Mouse (Mus musculus): ENCODE measurements at regions not wholly inside any gene's neighbourhood (a gene's known extent, or its start where the extent isn't known, plus 50 kb on each side); places are given as distances from the start of the nearest gene placed in this dataset.

GRCm38 (mm10) chr12:79880751-79881261 is 232.0 kb downstream of the Zfp36l1 start:
- H3K27ac ChIP-seq, result peak overlapping the region; percentile 91
- no peaks in the 10 kb centered on the region for H3K27me3 ChIP-seq (ENCODE audit: low read depth, poor library complexity, severe bottlenecking)
- no peak for DNase-seq (ENCODE audit: low spot score)
- H3K4me1 ChIP-seq, result peaks cover 50% of the 10 kb centered on the region
- 69% methylated on average over 18 of the region's 18 CpGs for WGBS
- H3K36me3 ChIP-seq, result no peaks in the 10 kb centered on the region
- H3K4me3 ChIP-seq, result no peak overlapping the region
- H3K9me3 ChIP-seq (replicated peaks), result no peaks in the 10 kb centered on the region

GRCm38 (mm10) chr12:79880346-79880745 is 232.5 kb downstream of the Zfp36l1 start:
- DNase-seq (ENCODE audit: low spot score), result no peak
- Histone ChIP-seq H3K4me1 (peaks cover 45% of the 10 kb centered on the region), H3K36me3 (no peaks in the 10 kb centered on the region), H3K4me3 (no peak overlapping the region), H3K27me3 (ENCODE audit: low read depth, poor library complexity, severe bottlenecking) (no peaks in the 10 kb centered on the region), H3K9me3 (replicated peaks) (no peaks in the 10 kb centered on the region), H3K27ac (peak overlapping the region; percentile 91)
- 77% methylated on average over 4 of the region's 4 CpGs for WGBS

GRCm38 (mm10) chr12:79879918-79880273 is 232.9 kb downstream of the Zfp36l1 start:
- H3K4me1 ChIP-seq, result peaks cover 43% of the 10 kb centered on the region
- no peak overlapping the region for H3K4me3 ChIP-seq
- 44% methylated on average over 9 of the region's 9 CpGs for WGBS
- no peaks in the 10 kb centered on the region for H3K36me3 ChIP-seq
- H3K27ac ChIP-seq, result peak overlapping the region; percentile 91
- H3K27me3 ChIP-seq (ENCODE audit: low read depth, poor library complexity, severe bottlenecking), result no peaks in the 10 kb centered on the region
- H3K9me3 ChIP-seq (replicated peaks), result no peaks in the 10 kb centered on the region
- DNase-seq (ENCODE audit: low spot score), result peak; percentile 54

- peak; percentile 68 for DNase-seq (ENCODE audit: low spot score)
- Histone ChIP-seq H3K4me1 (peaks cover 43% of the 10 kb centered on the region), H3K36me3 (no peaks in the 10 kb centered on the region), H3K27me3 (ENCODE audit: low read depth, poor library complexity, severe bottlenecking) (no peaks in the 10 kb centered on the region), H3K9me3 (replicated peaks) (no peaks in the 10 kb centered on the region), H3K4me3 (peak overlapping the region; percentile 10; the same call in 1 of the 2 replicates), H3K27ac (peak overlapping the region; percentile 91)
- WGBS, result 11% methylated on average over 15 of the region's 15 CpGs
Observed at GRCm38 (mm10) chr12:79879093-79879917, 233.5 kb downstream of the Zfp36l1 start.

GRCm38 (mm10) chr12:79878766-79879092 is 234.1 kb downstream of the Zfp36l1 start:
- H3K9me3 ChIP-seq (replicated peaks), result no peaks in the 10 kb centered on the region
- no peaks in the 10 kb centered on the region for H3K36me3 ChIP-seq
- peak overlapping the region; percentile 91 for H3K27ac ChIP-seq
- DNase-seq (ENCODE audit: low spot score), result no peak
- H3K4me3 ChIP-seq, result no peak overlapping the region
- 32% methylated on average over 5 of the region's 5 CpGs for WGBS
- peaks cover 43% of the 10 kb centered on the region for H3K4me1 ChIP-seq
- no peaks in the 10 kb centered on the region for H3K27me3 ChIP-seq (ENCODE audit: low read depth, poor library complexity, severe bottlenecking)

GRCm38 (mm10) chr12:79878163-79878562 is 234.7 kb downstream of the Zfp36l1 start:
- no peaks in the 10 kb centered on the region for H3K27me3 ChIP-seq (ENCODE audit: low read depth, poor library complexity, severe bottlenecking)
- H3K4me1 ChIP-seq, result peaks cover 43% of the 10 kb centered on the region
- no peak overlapping the region for H3K4me3 ChIP-seq
- H3K27ac ChIP-seq, result peak overlapping the region; percentile 91
- peak; percentile 35 for DNase-seq (ENCODE audit: low spot score)
- H3K36me3 ChIP-seq, result no peaks in the 10 kb centered on the region
- 89% methylated on average over 3 of the region's 3 CpGs for WGBS
- H3K9me3 ChIP-seq (replicated peaks), result no peaks in the 10 kb centered on the region

- no peaks in the 10 kb centered on the region for H3K9me3 ChIP-seq (replicated peaks)
- WGBS, result 79% methylated on average over 2 of the region's 2 CpGs
- H3K27me3 ChIP-seq (ENCODE audit: low read depth, poor library complexity, severe bottlenecking), result no peaks in the 10 kb centered on the region
- no peaks in the 10 kb centered on the region for H3K36me3 ChIP-seq
- DNase-seq (ENCODE audit: low spot score), result no peak
- peaks cover 20% of the 10 kb centered on the region for H3K4me1 ChIP-seq
- H3K4me3 ChIP-seq, result no peak overlapping the region
- no peak overlapping the region for H3K27ac ChIP-seq
Observed at GRCm38 (mm10) chr12:79874333-79874732, 238.5 kb downstream of the Zfp36l1 start.

GRCm38 (mm10) chr12:79865179-79865552 is 247.6 kb downstream of the Zfp36l1 start:
- DNase-seq (ENCODE audit: low spot score), result no peak
- peaks cover 25% of the 10 kb centered on the region for H3K4me1 ChIP-seq
- no peak overlapping the region for H3K4me3 ChIP-seq
- 67% methylated on average over 6 of the region's 6 CpGs for WGBS
- 0 out of 2 replicates have a peak, but pooled peaks cover 3% of the 10 kb centered on the region for H3K36me3 ChIP-seq
- H3K27ac ChIP-seq, result peak overlapping the region; percentile 69
- H3K9me3 ChIP-seq (replicated peaks), result no peaks in the 10 kb centered on the region; the same call in 1 of the 2 replicates
- no peaks in the 10 kb centered on the region for H3K27me3 ChIP-seq (ENCODE audit: low read depth, poor library complexity, severe bottlenecking)

GRCm38 (mm10) chr12:79864346-79865178 is 248.3 kb downstream of the Zfp36l1 start:
- H3K4me1 ChIP-seq, result peaks cover 31% of the 10 kb centered on the region
- no peak for DNase-seq (ENCODE audit: low spot score)
- 0 out of 2 replicates have a peak, but pooled peaks cover 3% of the 10 kb centered on the region for H3K36me3 ChIP-seq
- H3K4me3 ChIP-seq, result no peak overlapping the region
- no peaks in the 10 kb centered on the region for H3K27me3 ChIP-seq (ENCODE audit: low read depth, poor library complexity, severe bottlenecking)
- 78% methylated on average over 20 of the region's 20 CpGs for WGBS
- H3K9me3 ChIP-seq (replicated peaks), result no peaks in the 10 kb centered on the region; the same call in 1 of the 2 replicates
- H3K27ac ChIP-seq, result peak overlapping the region; percentile 69
